Mouse (Mus musculus): Measurements from ENCODE around the gene Nutf2-ps1. TPM values are rescaled to one million over a fixed set of nuclear protein-coding genes. Genes with fewer than 3 reads are reported as not detected.

The Nutf2-ps1 gene
- polyA plus RNA-seq, 1 experiment from 2014 or later = 177 TPM

DNA sequence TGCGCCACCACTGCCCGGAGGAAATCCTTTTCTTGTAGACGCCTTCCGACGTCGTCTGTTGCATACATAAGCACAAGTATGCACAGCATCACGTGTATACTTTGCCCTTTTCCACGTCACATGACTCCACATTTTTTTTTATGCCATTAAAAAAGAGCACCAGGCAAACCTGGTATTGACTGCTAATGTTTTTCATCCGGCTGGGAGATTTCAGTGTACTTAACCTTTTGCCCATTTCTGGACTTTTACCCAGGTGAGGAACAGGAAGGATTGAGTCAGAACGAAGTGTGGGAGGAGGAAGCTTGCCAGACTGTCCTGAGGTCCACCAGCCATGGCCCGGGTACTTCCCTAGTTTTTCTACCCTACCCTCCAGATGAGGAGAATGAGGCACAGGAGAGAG lies 34.5 kb downstream of the Nutf2-ps1 start:
- no peaks in the 10 kb centered on the region for H3K27me3 ChIP-seq (ENCODE audit: control insufficient read depth, insufficient read depth, low read length)
- H3K36me3 ChIP-seq (ENCODE audit: control insufficient read depth, insufficient read depth, low read length) = no peaks in the 10 kb centered on the region
- 66% methylated on average over 11 of the region's 11 CpGs for WGBS

DNA sequence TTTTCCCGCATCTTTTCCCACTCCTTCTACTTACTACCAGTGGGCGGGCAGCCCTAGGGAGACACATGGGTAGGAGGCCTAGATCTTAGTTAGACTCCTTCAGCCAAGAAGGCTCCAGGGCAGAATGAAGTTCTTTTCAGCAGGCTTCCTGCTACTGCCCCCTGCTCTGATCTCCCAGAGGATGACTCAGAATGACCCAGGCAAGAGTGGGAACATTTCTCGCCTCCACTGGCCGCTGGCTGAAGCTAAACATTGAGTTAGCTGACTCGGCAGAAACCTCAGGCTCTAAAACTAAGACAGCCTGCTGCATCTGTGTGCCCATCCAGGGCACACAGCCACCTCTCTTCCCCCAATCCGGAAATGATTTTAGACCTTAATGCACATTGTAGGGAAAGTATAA lies 36.1 kb downstream of the Nutf2-ps1 start:
- Histone ChIP-seq H3K27me3 (ENCODE audit: control insufficient read depth, insufficient read depth, low read length) (no peaks in the 10 kb centered on the region), H3K9me3 (ENCODE audit: control insufficient read depth, low read length) (no peaks in the 10 kb centered on the region), H3K36me3 (ENCODE audit: control insufficient read depth, insufficient read depth, low read length) (no peaks in the 10 kb centered on the region), H3K4me3 (ENCODE audit: low read depth, low read length) (no peak overlapping the region), H3K4me1 (replicated peaks; ENCODE audit: control insufficient read depth, insufficient read depth) (0 out of 2 replicates have a peak, but pooled peaks cover 2% of the 10 kb centered on the region), H3K4me2 (replicated peaks; ENCODE audit: low read depth) (no peak overlapping the region), H3K27ac (replicated peaks) (no peak overlapping the region), H3K9ac (ENCODE audit: low read length) (no peak overlapping the region)
- TF ChIP-seq EP300 (optimal IDR thresholded peaks at IDR 0.05) (no peak), CTCF (IDR thresholded peaks at IDR 0.05; ENCODE audit: low read depth) (no peak)
- ATAC-seq (ENCODE audit: low FRiP score, low TSS enrichment) (no peak), DNase-seq (ENCODE audit: low spot score) (no peak)
- WGBS = 46% methylated on average over 6 of the region's 6 CpGs

More for the DNA sequence above, 34.5 kb downstream of the Nutf2-ps1 start:
- Histone ChIP-seq H3K27ac (replicated peaks) (no peak overlapping the region), H3K9me3 (ENCODE audit: control insufficient read depth, low read length) (no peaks in the 10 kb centered on the region), H3K4me3 (ENCODE audit: low read depth, low read length) (no peak overlapping the region), H3K4me1 (replicated peaks; ENCODE audit: control insufficient read depth, insufficient read depth) (0 out of 2 replicates have a peak, but pooled peaks cover 2% of the 10 kb centered on the region), H3K4me2 (replicated peaks; ENCODE audit: low read depth) (no peak overlapping the region), H3K9ac (ENCODE audit: low read length) (no peak overlapping the region)
- ATAC-seq (ENCODE audit: low FRiP score, low TSS enrichment) (peak; percentile 82), DNase-seq (ENCODE audit: low spot score) (peak; percentile 38)
- no peak for TF ChIP-seq EP300 (optimal IDR thresholded peaks at IDR 0.05)
- no peak for TF ChIP-seq CTCF (IDR thresholded peaks at IDR 0.05; ENCODE audit: low read depth)

DNA sequence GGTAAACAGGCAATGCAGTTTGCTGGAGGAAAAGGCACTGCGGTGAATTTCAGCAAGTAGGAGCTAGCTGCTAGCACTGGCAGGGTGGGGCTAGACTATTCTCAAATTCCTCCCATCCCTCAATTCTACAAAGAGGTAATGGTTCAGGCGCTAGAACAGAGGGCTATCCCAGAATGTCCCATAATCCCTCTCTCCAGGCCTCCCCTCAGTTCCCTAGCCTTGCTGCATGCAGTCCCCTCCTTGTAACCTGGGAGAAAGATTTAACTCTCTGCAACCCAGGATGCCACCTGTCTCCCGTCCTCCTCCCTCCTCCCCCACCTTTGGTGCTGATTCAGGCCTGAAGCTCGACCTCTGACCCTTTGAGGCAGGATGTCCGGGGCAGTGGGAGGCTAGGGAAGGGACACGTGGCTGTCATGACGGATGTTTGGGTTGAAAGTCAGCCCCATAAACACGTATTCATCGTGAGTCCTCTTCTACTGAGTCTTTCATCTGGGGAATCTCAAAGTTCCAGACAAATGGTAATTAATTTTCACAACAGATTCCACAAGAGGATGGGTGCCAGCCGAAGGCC lies 36.6 kb downstream of the Nutf2-ps1 start:
- Histone ChIP-seq H3K27me3 (ENCODE audit: control insufficient read depth, insufficient read depth, low read length) (no peaks in the 10 kb centered on the region), H3K9ac (ENCODE audit: low read length) (no peak overlapping the region), H3K4me3 (ENCODE audit: low read depth, low read length) (no peak overlapping the region), H3K27ac (replicated peaks) (no peak overlapping the region), H3K4me2 (replicated peaks; ENCODE audit: low read depth) (no peak overlapping the region), H3K36me3 (ENCODE audit: control insufficient read depth, insufficient read depth, low read length) (no peaks in the 10 kb centered on the region), H3K4me1 (replicated peaks; ENCODE audit: control insufficient read depth, insufficient read depth) (0 out of 2 replicates have a peak, but pooled peaks cover 2% of the 10 kb centered on the region), H3K9me3 (ENCODE audit: control insufficient read depth, low read length) (no peaks in the 10 kb centered on the region)
- DNase-seq (ENCODE audit: low spot score) (no peak), ATAC-seq (ENCODE audit: low FRiP score, low TSS enrichment) (no peak)
- TF ChIP-seq CTCF (IDR thresholded peaks at IDR 0.05; ENCODE audit: low read depth) (no peak), EP300 (optimal IDR thresholded peaks at IDR 0.05) (no peak)
- WGBS = 52% methylated on average over 10 of the region's 10 CpGs

DNA sequence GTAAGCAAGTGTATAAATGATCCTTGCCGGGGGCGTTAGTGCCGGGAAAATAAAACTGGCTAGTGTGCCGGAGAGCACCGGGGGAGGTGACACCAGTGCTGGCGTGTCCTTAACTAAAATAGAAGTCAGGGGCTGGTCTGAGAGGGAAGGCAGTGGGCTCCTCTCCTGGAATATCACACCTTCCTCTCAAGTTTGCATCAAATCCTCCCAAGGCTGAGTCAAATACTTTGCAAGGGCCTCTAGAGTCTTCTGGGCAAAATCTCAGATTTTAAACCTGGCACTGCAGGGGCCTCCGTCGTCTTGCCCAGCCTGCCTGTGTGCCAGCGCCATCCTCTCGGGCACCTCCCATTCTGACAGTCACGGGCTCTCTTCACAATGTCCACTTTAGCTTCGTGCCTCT lies 37.9 kb downstream of the Nutf2-ps1 start:
- TF ChIP-seq CTCF (IDR thresholded peaks at IDR 0.05; ENCODE audit: low read depth) (no peak), EP300 (optimal IDR thresholded peaks at IDR 0.05) (no peak)
- Histone ChIP-seq H3K27me3 (ENCODE audit: control insufficient read depth, insufficient read depth, low read length) (no peaks in the 10 kb centered on the region), H3K27ac (replicated peaks) (no peak overlapping the region), H3K36me3 (ENCODE audit: control insufficient read depth, insufficient read depth, low read length) (no peaks in the 10 kb centered on the region), H3K9me3 (ENCODE audit: control insufficient read depth, low read length) (no peaks in the 10 kb centered on the region), H3K4me1 (replicated peaks; ENCODE audit: control insufficient read depth, insufficient read depth) (no peaks in the 10 kb centered on the region), H3K4me2 (replicated peaks; ENCODE audit: low read depth) (no peak overlapping the region), H3K4me3 (ENCODE audit: low read depth, low read length) (no peak overlapping the region), H3K9ac (ENCODE audit: low read length) (no peak overlapping the region)
- no peak for DNase-seq (ENCODE audit: low spot score)
- 77% methylated on average over 12 of the region's 12 CpGs for WGBS
- ATAC-seq (ENCODE audit: low FRiP score, low TSS enrichment) = no peak

DNA sequence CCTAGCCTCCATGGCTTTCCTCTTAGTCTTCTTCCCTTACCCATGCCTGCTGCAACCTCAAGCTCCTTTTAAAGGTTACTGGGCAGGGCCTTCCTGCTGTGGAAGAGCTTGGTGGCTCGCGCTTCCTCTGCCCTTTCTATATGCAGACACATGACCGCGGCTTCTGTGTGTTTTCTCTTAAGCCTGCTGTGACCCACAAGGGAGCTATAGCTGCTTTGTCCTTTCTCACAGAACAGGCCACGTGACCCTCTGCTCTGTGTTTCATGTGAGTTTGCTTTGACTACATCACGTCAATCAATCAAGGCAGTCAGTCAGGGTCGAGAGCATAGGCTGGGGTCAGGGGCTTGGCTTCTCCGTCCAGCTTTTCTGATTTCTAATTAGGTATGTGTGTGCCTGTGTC lies 41.3 kb downstream of the Nutf2-ps1 start:
- Histone ChIP-seq H3K27me3 (ENCODE audit: control insufficient read depth, insufficient read depth, low read length) (no peaks in the 10 kb centered on the region), H3K27ac (replicated peaks) (no peak overlapping the region), H3K9me3 (ENCODE audit: control insufficient read depth, low read length) (no peaks in the 10 kb centered on the region), H3K9ac (ENCODE audit: low read length) (no peak overlapping the region), H3K4me2 (replicated peaks; ENCODE audit: low read depth) (no peak overlapping the region), H3K4me1 (replicated peaks; ENCODE audit: control insufficient read depth, insufficient read depth) (no peaks in the 10 kb centered on the region), H3K36me3 (ENCODE audit: control insufficient read depth, insufficient read depth, low read length) (no peaks in the 10 kb centered on the region), H3K4me3 (ENCODE audit: low read depth, low read length) (no peak overlapping the region)
- DNase-seq (ENCODE audit: low spot score) = no peak
- TF ChIP-seq CTCF (IDR thresholded peaks at IDR 0.05; ENCODE audit: low read depth) = no peak
- TF ChIP-seq EP300 (optimal IDR thresholded peaks at IDR 0.05) = no peak
- 46% methylated on average over 8 of the region's 8 CpGs for WGBS
- no peak for ATAC-seq (ENCODE audit: low FRiP score, low TSS enrichment)

DNA sequence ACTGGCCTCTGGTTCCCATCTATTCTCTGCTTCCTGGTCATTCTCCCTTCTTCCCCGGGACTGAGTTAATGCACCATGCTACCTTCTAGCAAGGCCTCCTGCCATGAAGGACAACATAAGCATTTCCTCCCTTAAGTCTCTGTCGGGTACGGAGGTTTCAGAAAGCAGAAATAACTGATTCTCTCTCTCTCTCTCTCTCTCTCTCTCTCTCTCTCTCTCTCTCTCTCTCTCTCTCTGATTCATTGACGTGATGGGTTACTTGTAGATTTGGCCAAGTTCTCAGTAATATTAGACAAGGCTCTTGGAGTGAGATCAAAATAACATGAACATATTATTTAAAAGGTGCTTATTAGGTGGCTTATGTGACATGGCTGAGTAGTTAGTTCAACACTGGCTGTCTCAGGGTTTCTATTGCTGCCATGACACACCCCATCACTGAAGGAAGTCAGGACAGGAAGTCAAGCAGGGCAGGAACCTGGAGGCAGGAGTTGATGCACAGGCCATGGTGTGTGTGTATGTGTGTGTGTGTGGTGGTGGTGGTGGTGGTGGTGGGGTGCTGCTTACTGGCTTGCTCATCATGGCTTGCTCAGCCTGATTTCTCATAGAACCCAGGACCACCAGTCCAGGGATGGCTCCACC lies 43.8 kb downstream of the Nutf2-ps1 start:
- no peak for TF ChIP-seq EP300 (optimal IDR thresholded peaks at IDR 0.05)
- no peak for DNase-seq (ENCODE audit: low spot score)
- Histone ChIP-seq H3K9me3 (ENCODE audit: control insufficient read depth, low read length) (no peaks in the 10 kb centered on the region), H3K4me1 (replicated peaks; ENCODE audit: control insufficient read depth, insufficient read depth) (no peaks in the 10 kb centered on the region), H3K9ac (ENCODE audit: low read length) (no peak overlapping the region), H3K27me3 (ENCODE audit: control insufficient read depth, insufficient read depth, low read length) (no peaks in the 10 kb centered on the region), H3K4me2 (replicated peaks; ENCODE audit: low read depth) (no peak overlapping the region), H3K36me3 (ENCODE audit: control insufficient read depth, insufficient read depth, low read length) (no peaks in the 10 kb centered on the region), H3K27ac (replicated peaks) (no peak overlapping the region), H3K4me3 (ENCODE audit: low read depth, low read length) (no peak overlapping the region)
- ATAC-seq (ENCODE audit: low FRiP score, low TSS enrichment) = no peak
- WGBS = 59% methylated on average over 4 of the region's 4 CpGs
